Mouse (Mus musculus): ENCODE data around the gene Olfr366.

The Olfr366 gene

DNA sequence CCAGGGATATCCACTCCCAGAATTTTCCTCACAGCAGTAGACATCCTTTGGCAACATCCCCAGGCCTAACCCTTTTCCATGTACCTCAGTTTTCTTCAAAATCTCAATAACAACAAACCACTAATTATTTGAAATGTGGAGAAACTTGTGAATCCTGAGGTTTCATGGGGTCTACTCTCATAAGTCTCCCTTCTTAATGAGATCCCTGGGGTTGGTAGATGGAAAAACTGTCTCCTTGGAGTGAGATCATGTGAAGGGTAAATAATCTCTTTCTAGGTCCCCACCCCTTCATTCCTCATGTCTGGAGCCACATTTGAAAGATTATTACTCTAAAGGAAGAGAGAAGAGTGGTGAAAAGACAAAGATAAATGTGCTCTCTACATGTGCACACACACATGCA is at the start of gene Olfr366:
Gene Olfr366, plus strand, starts transcription at position 301 of the 400 bp plus-strand sequence.
- no peak for TF ChIP-seq GATA4 (IDR thresholded peaks at IDR 0.05; ENCODE audit: insufficient replicate concordance, low read length)

DNA sequence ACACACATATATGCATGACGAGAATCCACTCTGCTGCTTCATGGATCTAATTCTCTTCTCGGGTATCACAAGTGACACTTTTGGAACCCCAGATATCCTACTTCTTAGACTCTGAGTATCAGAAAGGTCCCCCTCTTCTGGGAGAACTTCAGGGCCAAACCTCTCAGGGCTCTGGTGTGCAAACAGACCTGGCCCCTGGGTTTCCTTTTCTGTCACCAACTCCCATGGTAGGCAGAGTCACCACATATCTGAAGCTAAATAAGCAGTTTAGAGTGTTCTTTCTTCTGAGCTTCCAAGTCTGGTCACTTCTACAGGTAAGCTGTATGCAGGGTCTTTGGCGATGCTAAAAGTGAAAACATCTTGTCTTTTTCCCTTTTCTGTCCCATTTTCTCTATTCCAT is 23.5 kb upstream of the Olfr366 start, which contains the start of gene Olfr365:
Gene Olfr365, plus strand, starts transcription at position 301 of the 400 bp plus-strand sequence.
- TF ChIP-seq GATA4 (IDR thresholded peaks at IDR 0.05; ENCODE audit: insufficient replicate concordance, low read length) = no peak

All from liver, adult (tissue).